Mouse (Mus musculus): ENCODE data around the gene Drg2. TPM values are rescaled to one million over a fixed set of nuclear protein-coding genes. Genes with fewer than 3 reads are reported as not detected.

Drg2 gene
- total RNA-seq, 2 experiments from 2014 or later, result 3.7 to 15.7 TPM

- ATAC-seq (replicated peaks; ENCODE audit: low FRiP score, poor library complexity, severe bottlenecking), result no peak
Observed at GRCm38 (mm10) chr11:60457973-60458372, 3.6 kb downstream of the Drg2 start.

GRCm38 (mm10) chr11:60465943-60466380 is 11.6 kb downstream of the Drg2 start:
- ATAC-seq (replicated peaks; ENCODE audit: low FRiP score, poor library complexity, severe bottlenecking), result peak; percentile 56

- no peak for ATAC-seq (replicated peaks; ENCODE audit: low FRiP score, poor library complexity, severe bottlenecking)
Observed at GRCm38 (mm10) chr11:60469039-60469438, 14.6 kb downstream of the Drg2 start, which contains the start of gene Myo15. Gene Myo15, plus strand, starts transcription at chr11:60469339.

GRCm38 (mm10) chr11:60470743-60471142 is 16.4 kb downstream of the Drg2 start:
- no peak for ATAC-seq (replicated peaks; ENCODE audit: low FRiP score, poor library complexity, severe bottlenecking)

GRCm38 (mm10) chr11:60474534-60474933 is 20.1 kb downstream of the Drg2 start:
- ATAC-seq (replicated peaks; ENCODE audit: low FRiP score, poor library complexity, severe bottlenecking), result no peak

GRCm38 (mm10) chr11:60475668-60476362 is 21.4 kb downstream of the Drg2 start:
- ATAC-seq (replicated peaks; ENCODE audit: low FRiP score, poor library complexity, severe bottlenecking), result no peak

- ATAC-seq (replicated peaks; ENCODE audit: low FRiP score, poor library complexity, severe bottlenecking), result no peak
Observed at GRCm38 (mm10) chr11:60478121-60478520, 23.7 kb downstream of the Drg2 start.

- ATAC-seq (replicated peaks; ENCODE audit: low FRiP score, poor library complexity, severe bottlenecking), result peak; percentile 91
Observed at GRCm38 (mm10) chr11:60486267-60486666, 31.9 kb downstream of the Drg2 start.

- ATAC-seq (replicated peaks; ENCODE audit: low FRiP score, poor library complexity, severe bottlenecking), result no peak
Observed at GRCm38 (mm10) chr11:60492726-60493125, 38.3 kb downstream of the Drg2 start.

- ATAC-seq (replicated peaks; ENCODE audit: low FRiP score, poor library complexity, severe bottlenecking), result no peak
Observed at GRCm38 (mm10) chr11:60495692-60496091, 41.3 kb downstream of the Drg2 start.

- no peak for ATAC-seq (replicated peaks; ENCODE audit: low FRiP score, poor library complexity, severe bottlenecking)
Observed at GRCm38 (mm10) chr11:60507281-60507680, 52.9 kb downstream of the Drg2 start.

- ATAC-seq (replicated peaks; ENCODE audit: low FRiP score, poor library complexity, severe bottlenecking), result peak; percentile 74
Observed at GRCm38 (mm10) chr11:60508950-60509349, 54.6 kb downstream of the Drg2 start.

GRCm38 (mm10) chr11:60509500-60509899 is 55.1 kb downstream of the Drg2 start:
- peak; percentile 42; the same call in 1 of the 2 replicates for ATAC-seq (replicated peaks; ENCODE audit: low FRiP score, poor library complexity, severe bottlenecking)

- no peak for ATAC-seq (replicated peaks; ENCODE audit: low FRiP score, poor library complexity, severe bottlenecking)
Observed at GRCm38 (mm10) chr11:60511893-60512292, 57.5 kb downstream of the Drg2 start.

GRCm38 (mm10) chr11:60512520-60512919 is 58.1 kb downstream of the Drg2 start:
- no peak for ATAC-seq (replicated peaks; ENCODE audit: low FRiP score, poor library complexity, severe bottlenecking)

- ATAC-seq (replicated peaks; ENCODE audit: low FRiP score, poor library complexity, severe bottlenecking), result no peak
Observed at GRCm38 (mm10) chr11:60514941-60515340, 60.5 kb downstream of the Drg2 start.

- no peak for ATAC-seq (replicated peaks; ENCODE audit: low FRiP score, poor library complexity, severe bottlenecking)
Observed at GRCm38 (mm10) chr11:60518305-60518704, 63.9 kb downstream of the Drg2 start.

Other genes starting within 250 kb of the Drg2 start
- gene Srebf1, start 232.0 kb upstream of the Drg2 start, total RNA-seq (2015; ENCODE audit: low replicate concordance), result 1.3 and 13.0 TPM in 2 replicates
- gene Srebf1, start 232.0 kb upstream of the Drg2 start, total RNA-seq (2017; ENCODE audit: low replicate concordance), result 4.6 and 12.2 TPM in 2 replicates
- 2.7 and 4.8 TPM in 2 replicates for gene Tom1l2, start 101.7 kb upstream of the Drg2 start, total RNA-seq (2015; ENCODE audit: low replicate concordance)
- 2.0 and 9.2 TPM in 2 replicates for gene Tom1l2, start 101.7 kb upstream of the Drg2 start, total RNA-seq (2017; ENCODE audit: low replicate concordance)
- gene Drc3, start 101.3 kb upstream of the Drg2 start, total RNA-seq (2015; ENCODE audit: low replicate concordance), result 1.3 TPM in 1 of 2 replicates, not detected in the other
- gene Drc3, start 101.3 kb upstream of the Drg2 start, total RNA-seq (2017; ENCODE audit: low replicate concordance), result not detected in 2 replicates
- gene Gid4, start 37.4 kb upstream of the Drg2 start, total RNA-seq (2015; ENCODE audit: low replicate concordance), result 3.7 and 7.7 TPM in 2 replicates
- gene Gid4, start 37.4 kb upstream of the Drg2 start, total RNA-seq (2017; ENCODE audit: low replicate concordance), result 6.7 and 7.3 TPM in 2 replicates
- gene Atpaf2, start 36.1 kb upstream of the Drg2 start, total RNA-seq (2015; ENCODE audit: low replicate concordance), result 6.1 and 6.5 TPM in 2 replicates
- 11.4 and 15.8 TPM in 2 replicates for gene Atpaf2, start 36.1 kb upstream of the Drg2 start, total RNA-seq (2017; ENCODE audit: low replicate concordance)
- gene Myo15, start 14.7 kb downstream of the Drg2 start, total RNA-seq (2015; ENCODE audit: low replicate concordance), result 0.96 and 1.5 TPM in 2 replicates
- gene Myo15, start 14.7 kb downstream of the Drg2 start, total RNA-seq (2017; ENCODE audit: low replicate concordance), result 0.68 and 2.6 TPM in 2 replicates
- 9.8 and 10.2 TPM in 2 replicates for gene Alkbh5, start 81.8 kb downstream of the Drg2 start, total RNA-seq (2015; ENCODE audit: low replicate concordance)
- gene Alkbh5, start 81.8 kb downstream of the Drg2 start, total RNA-seq (2017; ENCODE audit: low replicate concordance), result 10.9 and 13.8 TPM in 2 replicates
- gene Llgl1, start 245.1 kb downstream of the Drg2 start, total RNA-seq (2015; ENCODE audit: low replicate concordance), result 3.8 and 5.6 TPM in 2 replicates
- 2.5 and 3.1 TPM in 2 replicates for gene Llgl1, start 245.1 kb downstream of the Drg2 start, total RNA-seq (2017; ENCODE audit: low replicate concordance)